Mouse (Mus musculus) forebrain, embryonic 10.5 days (tissue): ENCODE measurements around the gene Casz1. TPM values are rescaled to one million over a fixed set of nuclear protein-coding genes. Genes with fewer than 3 reads are reported as not detected.
A peak's percentile ranks its signal among the peaks of the same experiment; 100 is the strongest.

Experiments
- DNase-seq: peaks from one replicate; pipeline ENCODE4 v3.0.0-alpha.2; 2017; ENCODE audit warnings: low spot score; ENCODE audit errors: extremely low spot score
- H3K27ac ChIP-seq: fragments of 300-500 bp; sonication (generic); 2 replicates; pipeline ENCODE4 v1.5.1; 2016; ENCODE audit warnings: mild to moderate bottlenecking
- H3K27me3 ChIP-seq: fragments of 300-500 bp; sonication (generic); 2 replicates; pipeline ENCODE4 v1.6.1; 2016; ENCODE audit warnings: mild to moderate bottlenecking; ENCODE audit not compliant: poor library complexity, severe bottlenecking
- H3K36me3 ChIP-seq: fragments of 300-500 bp; sonication (generic); replicated peaks from 2 replicates; pipeline ENCODE4 v1.6.1; 2016; ENCODE audit warnings: mild to moderate bottlenecking, moderate library complexity
- H3K4me1 ChIP-seq: fragments of 300-500 bp; sonication (generic); 2 replicates; pipeline ENCODE4 v1.6.1; 2016
- H3K4me3 ChIP-seq: fragments of 300-500 bp; sonication (generic); 2 replicates; pipeline ENCODE4 v1.5.1; 2016; ENCODE audit warnings: mild to moderate bottlenecking, moderate library complexity
- H3K9me3 ChIP-seq: fragments of 300-500 bp; sonication (generic); 2 replicates; pipeline ENCODE4 v1.6.1; 2016; ENCODE audit warnings: mild to moderate bottlenecking, moderate library complexity
- WGBS: fragments of 180-500 bp; shearing (Covaris S2); methylation state at CpG from one replicate; pipeline ENCODE4 v1.1.7; 2016; 5-methylcytosine and 5-hydroxymethylcytosine counted together
- polyA plus RNA-seq: library from polyadenylated mRNA; unstranded; fragments of >200 nt; fragmentation: Nextera tagmentation; extraction: Ambion mirVana; gene quantifications from 2 replicates; pipeline ENCODE4 v1.2.1, GENCODE M21; 2016

Gene Casz1
- polyA plus RNA-seq, 1 experiment from 2014 or later: 4.7 TPM

DNA sequence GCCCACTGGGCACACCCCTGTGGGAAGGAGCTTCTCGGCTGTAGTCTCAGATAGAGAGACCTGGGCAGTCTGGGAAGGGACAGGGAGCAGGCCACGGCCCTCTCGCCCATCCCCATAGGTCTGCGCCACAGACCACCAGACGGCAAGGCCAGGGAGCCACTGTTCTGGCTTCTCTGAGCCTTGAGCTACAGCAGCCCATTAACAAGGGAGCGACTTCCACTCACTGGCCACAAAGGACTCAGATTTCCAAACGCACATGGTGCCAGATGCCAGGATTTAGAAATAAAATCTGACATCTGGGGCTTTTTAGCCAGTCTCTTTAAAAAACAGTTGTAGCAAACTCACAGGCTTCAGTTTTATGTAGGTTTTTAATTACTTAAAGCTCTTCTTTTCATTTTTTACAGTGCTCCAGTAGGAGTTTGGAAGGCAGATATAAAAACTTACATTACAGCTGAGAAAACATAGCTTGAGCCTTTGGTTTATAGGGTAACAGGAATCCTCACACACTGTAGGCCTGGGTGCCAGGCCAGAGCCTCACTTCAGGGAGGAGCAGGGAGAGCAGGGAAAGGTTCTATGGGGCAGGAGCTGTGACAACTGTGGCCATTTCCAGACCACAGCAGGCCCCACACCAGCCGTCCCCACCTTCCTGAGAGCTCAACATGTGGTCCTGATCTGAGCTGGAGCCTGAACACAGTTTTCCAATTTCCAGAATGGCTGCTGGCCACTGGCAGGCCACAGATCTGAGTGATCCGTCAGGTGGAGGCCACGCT, 160.5 kb downstream of the Casz1 start:
- Histone ChIP-seq H3K4me3 (no peak overlapping the region), H3K4me1 (peaks cover 8% of the 10 kb centered on the region; the same call in 1 of the 2 replicates), H3K27me3 (no peaks in the 10 kb centered on the region), H3K27ac (no peak overlapping the region), H3K9me3 (no peaks in the 10 kb centered on the region), H3K36me3 (peaks cover 66% of the 10 kb centered on the region)
- WGBS: 84% methylated on average over 10 of the region's 10 CpGs
- DNase-seq: no peak

DNA sequence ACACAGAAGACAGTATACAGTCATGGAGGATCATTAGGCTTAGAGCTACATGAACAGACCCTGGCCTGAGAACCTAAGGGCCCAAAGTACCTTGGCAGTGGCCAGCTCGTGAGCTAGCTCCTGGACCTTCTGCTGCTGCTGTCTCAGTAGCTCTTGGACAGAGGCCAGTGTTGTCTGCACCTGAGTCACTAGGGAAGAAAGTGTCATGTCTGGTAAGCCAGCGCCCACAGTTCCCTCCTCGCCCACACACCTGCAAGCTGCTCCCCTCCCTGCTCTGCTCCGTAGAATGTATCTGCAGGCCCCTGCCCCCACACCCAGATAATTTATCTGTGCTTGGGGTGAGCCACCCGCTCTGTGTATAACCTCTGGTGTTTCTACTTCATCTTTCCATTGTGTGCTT, 161.9 kb downstream of the Casz1 start:
- no peak overlapping the region for H3K4me3 ChIP-seq
- DNase-seq: no peak
- peaks cover 61% of the 10 kb centered on the region for H3K36me3 ChIP-seq
- 92% methylated on average over 5 of the region's 5 CpGs for WGBS
- H3K4me1 ChIP-seq: peaks cover 17% of the 10 kb centered on the region
- H3K9me3 ChIP-seq: no peaks in the 10 kb centered on the region
- no peak overlapping the region for H3K27ac ChIP-seq
- no peaks in the 10 kb centered on the region for H3K27me3 ChIP-seq

DNA sequence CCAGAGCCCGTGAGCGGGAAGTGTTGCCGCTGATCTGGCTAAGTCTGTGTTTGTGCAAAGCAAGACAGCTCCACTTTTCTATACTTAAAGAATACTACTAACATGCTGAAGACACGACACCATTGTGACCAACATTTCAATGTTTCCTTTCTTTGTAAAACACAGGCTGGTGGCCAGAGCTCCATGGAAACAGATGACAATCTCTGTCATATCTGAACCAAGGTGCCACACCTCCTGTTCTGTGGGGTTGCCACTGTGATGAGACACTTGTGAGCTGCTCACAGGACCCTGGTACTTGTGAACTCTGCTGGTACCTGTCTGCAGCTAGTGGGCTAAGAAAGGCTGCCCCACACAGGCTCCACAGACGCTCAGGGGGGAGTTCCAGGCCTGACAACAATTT, 164.6 kb downstream of the Casz1 start:
- H3K4me3 ChIP-seq: no peak overlapping the region
- 89% methylated on average over 5 of the region's 5 CpGs for WGBS
- H3K4me1 ChIP-seq: peaks cover 45% of the 10 kb centered on the region
- DNase-seq: no peak
- no peak overlapping the region for H3K27ac ChIP-seq
- H3K36me3 ChIP-seq: peaks cover 33% of the 10 kb centered on the region
- no peaks in the 10 kb centered on the region for H3K27me3 ChIP-seq
- no peaks in the 10 kb centered on the region for H3K9me3 ChIP-seq

DNA sequence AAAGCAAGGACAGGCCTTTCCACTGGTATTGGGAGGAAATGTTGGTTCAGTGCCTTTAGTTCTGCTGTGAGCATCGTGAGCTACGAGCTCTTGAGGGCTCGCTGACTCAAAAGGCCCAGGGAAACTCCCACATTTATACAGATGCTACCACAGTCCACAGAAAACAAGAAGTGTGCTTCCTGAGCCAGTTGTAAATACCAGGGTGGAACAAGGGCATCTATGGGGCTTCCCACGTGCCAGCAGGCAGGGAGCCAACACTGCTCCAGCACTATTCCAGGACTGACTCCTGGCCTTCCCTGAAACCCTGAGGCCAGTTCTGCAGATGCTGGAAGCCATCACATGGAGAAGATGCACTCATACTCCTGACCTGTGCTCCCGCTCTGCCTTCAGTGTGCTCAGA, 165.4 kb downstream of the Casz1 start:
- H3K4me1 ChIP-seq: peaks cover 52% of the 10 kb centered on the region
- no peaks in the 10 kb centered on the region for H3K9me3 ChIP-seq
- H3K27me3 ChIP-seq: no peaks in the 10 kb centered on the region
- DNase-seq: no peak
- H3K27ac ChIP-seq: 0 out of 2 replicates have a peak overlapping the region, but pooled peaks have one; percentile 65
- H3K4me3 ChIP-seq: no peak overlapping the region
- peaks cover 31% of the 10 kb centered on the region for H3K36me3 ChIP-seq
- 89% methylated on average over 5 of the region's 5 CpGs for WGBS

DNA sequence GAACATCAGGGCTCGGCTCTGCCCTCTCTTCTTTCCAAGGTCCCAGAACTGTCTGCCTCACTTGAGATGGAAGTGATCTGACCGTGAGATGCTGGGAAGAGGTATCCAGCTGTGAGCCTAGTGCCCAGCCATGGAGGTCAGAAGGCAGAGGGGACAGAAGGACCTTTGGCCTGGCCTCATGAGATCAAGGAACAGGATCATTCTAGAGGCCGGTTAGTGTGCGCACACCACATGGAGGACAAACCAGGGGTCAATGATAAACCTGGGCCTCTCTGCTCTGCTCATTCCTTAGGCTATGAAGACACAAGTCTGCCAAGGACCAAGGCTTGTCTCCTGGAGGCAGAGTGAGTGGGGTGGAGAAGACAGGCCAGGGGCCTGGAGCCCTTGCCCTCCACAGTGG, 166.5 kb downstream of the Casz1 start:
- Histone ChIP-seq H3K4me1 (peaks cover 58% of the 10 kb centered on the region), H3K36me3 (peaks cover 21% of the 10 kb centered on the region), H3K27ac (peak overlapping the region; percentile 16; the same call in 1 of the 2 replicates), H3K27me3 (no peaks in the 10 kb centered on the region), H3K4me3 (no peak overlapping the region), H3K9me3 (no peaks in the 10 kb centered on the region)
- DNase-seq: no peak
- 88% methylated on average over 4 of the region's 4 CpGs for WGBS

DNA sequence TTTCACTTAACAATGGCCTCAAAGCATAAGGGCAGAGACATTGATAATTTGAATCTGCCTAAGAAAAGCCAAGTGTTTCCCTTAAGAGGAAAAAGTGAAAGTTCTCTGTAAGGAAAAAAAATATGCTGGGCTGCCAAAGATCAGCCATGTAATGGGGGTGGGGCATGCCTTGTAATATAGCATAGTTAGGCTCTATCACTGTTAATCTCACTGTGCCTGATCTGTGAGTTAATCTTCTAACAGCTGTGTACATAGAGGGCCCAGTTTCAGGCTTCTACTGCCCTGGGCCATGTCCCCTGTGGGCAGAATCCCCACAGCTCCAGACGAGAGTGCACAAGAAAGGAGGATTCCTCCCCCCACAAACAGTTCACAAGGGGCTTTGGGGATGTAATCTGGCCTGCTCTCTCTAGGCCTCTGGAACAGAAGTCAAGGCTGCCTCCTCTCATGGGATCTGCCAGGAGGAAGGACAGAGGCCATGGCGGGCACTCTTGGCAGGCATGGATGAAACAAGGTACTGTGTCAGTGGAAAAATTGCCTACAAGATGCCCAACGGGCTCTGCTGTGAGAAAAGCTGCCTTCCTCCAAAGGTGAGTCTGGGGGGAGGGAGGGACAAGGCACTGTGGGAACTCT, 167.5 kb downstream of the Casz1 start:
- H3K4me1 ChIP-seq: peaks cover 58% of the 10 kb centered on the region
- no peak for DNase-seq
- no peaks in the 10 kb centered on the region for H3K9me3 ChIP-seq
- H3K4me3 ChIP-seq: no peak overlapping the region
- no peaks in the 10 kb centered on the region for H3K27me3 ChIP-seq
- H3K27ac ChIP-seq: peak overlapping the region; percentile 44; the same call in 1 of the 2 replicates
- WGBS: 64% methylated on average over 3 of the region's 3 CpGs
- peaks cover 12% of the 10 kb centered on the region for H3K36me3 ChIP-seq

DNA sequence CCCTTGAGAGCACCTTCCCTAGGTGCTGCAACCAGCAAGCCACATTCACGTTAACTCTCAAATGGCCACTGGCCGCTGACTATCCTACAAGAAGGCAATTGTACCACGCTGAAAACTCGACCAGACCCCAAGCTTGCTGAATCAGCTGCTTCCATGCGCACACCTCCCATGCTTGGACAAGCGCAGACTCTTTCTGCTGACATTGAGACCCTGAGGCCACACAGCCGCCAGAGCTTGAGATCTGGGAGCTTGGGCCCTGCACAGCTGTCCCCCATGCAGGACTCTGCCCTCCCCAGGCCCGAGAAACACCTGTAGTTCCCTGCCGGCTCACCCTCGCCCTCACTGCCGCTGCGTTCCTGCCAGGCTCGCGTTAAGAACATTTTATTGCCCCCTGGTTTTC, 168.5 kb downstream of the Casz1 start:
- H3K9me3 ChIP-seq: no peaks in the 10 kb centered on the region
- H3K4me3 ChIP-seq: no peak overlapping the region
- no peaks in the 10 kb centered on the region for H3K27me3 ChIP-seq
- no peak for DNase-seq
- WGBS: 86% methylated on average over 14 of the region's 14 CpGs
- peaks cover 61% of the 10 kb centered on the region for H3K4me1 ChIP-seq
- peak overlapping the region; percentile 44; the same call in 1 of the 2 replicates for H3K27ac ChIP-seq
- H3K36me3 ChIP-seq: peaks cover 9% of the 10 kb centered on the region

DNA sequence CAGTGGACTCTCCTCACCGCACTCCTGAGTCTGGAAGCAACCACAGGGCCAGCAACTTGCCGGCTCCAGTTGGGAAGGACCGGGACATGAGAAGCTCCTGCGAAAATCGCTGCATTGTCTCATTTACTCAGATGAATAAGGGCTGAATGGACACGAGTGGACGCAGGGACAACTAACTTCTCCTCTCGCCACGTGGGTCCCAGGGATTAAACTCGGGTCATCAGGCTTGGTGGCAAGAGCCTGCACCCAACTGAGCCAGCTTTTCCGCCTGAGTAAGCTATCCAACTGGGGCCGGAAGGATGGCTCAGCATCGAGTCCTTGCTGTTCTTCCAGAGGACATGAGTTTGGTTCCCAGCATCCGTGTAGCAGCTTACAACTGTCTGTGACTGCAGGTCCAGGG, 169.2 kb downstream of the Casz1 start:
- no peak overlapping the region for H3K4me3 ChIP-seq
- no peak for DNase-seq
- H3K27me3 ChIP-seq: no peaks in the 10 kb centered on the region
- peaks cover 9% of the 10 kb centered on the region for H3K36me3 ChIP-seq
- H3K4me1 ChIP-seq: peaks cover 65% of the 10 kb centered on the region
- H3K27ac ChIP-seq: peak overlapping the region; percentile 4; the same call in 1 of the 2 replicates
- H3K9me3 ChIP-seq: no peaks in the 10 kb centered on the region
- 52% methylated on average over 14 of the region's 14 CpGs for WGBS

DNA sequence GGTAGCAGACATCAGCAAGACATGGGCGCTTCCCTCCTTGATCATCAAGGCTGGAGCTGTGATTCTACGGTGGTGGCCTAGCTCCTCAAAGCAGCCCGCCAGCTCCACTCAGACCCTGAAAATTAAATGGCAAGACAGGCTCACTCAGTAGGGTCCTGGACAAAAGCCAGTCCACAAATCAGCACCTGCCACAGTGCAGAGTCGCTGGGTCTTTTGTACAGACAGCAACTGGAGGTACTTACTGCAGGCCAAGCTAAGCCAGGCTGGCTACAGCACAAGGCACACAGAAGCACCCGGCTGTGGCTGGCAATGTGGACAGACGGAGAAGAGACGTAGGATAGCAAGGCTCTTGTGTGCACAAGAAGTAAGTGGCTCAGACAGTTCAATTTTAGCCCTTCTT, 170.6 kb downstream of the Casz1 start:
- DNase-seq: no peak
- WGBS: 82% methylated on average over 7 of the region's 7 CpGs
- Histone ChIP-seq H3K4me1 (peaks cover 76% of the 10 kb centered on the region), H3K27ac (peak overlapping the region; percentile 6; the same call in 1 of the 2 replicates), H3K36me3 (peaks cover 6% of the 10 kb centered on the region), H3K9me3 (no peaks in the 10 kb centered on the region), H3K27me3 (no peaks in the 10 kb centered on the region), H3K4me3 (no peak overlapping the region)

DNA sequence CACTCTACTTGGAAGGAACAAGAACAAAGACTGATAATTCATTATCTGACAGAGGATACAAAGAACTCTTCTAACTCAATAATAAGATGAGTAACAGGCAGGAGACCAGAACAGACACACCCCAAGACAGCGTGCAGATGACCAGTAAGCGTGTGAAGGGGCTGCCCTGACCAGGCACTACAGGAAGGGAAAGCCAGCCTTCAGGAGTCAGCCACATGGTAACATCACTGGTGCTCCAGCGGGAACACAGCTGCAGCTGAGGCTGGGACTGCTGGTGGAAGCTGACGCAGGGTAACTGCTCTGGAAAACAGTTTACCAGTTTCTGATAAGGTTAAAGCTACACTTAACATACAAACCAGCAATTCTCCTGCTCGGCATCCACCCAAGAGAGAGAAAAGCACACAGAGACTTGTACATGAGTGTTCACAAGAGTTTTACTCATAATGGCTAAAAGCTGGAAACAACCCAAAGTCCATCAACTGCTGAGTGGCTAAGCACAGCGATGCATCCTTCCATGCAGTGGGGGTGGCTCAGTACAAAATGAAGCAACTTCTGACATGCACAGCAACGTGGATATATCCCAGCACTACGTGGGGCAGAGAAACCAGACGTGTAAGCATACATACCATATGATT, 174.1 kb downstream of the Casz1 start:
- Histone ChIP-seq H3K36me3 (peaks cover 13% of the 10 kb centered on the region), H3K4me3 (no peak overlapping the region), H3K4me1 (peaks cover 54% of the 10 kb centered on the region), H3K27ac (peak overlapping the region; percentile 36; the same call in 1 of the 2 replicates), H3K9me3 (no peaks in the 10 kb centered on the region), H3K27me3 (no peaks in the 10 kb centered on the region)
- WGBS: 81% methylated on average over 9 of the region's 9 CpGs
- no peak for DNase-seq

DNA sequence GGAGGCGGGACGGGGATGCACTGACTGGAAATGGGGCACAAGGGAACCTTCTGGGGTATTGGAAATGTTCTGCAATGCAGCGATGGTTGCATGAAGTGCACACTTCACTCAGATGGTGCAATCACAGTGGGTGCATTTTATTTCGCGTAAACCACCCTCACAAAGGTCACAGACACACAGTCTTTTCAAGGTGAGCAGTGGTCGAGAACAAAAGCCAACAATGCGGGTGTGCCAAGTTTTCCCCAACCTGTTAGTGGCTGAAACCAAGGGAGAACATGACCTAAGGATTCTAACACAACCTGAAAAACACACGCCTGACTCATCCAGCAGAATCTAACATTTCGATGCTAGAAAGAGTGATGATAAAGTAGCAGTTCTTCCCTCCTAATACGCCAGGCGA, 174.7 kb downstream of the Casz1 start:
- Histone ChIP-seq H3K4me3 (no peak overlapping the region), H3K36me3 (peaks cover 19% of the 10 kb centered on the region), H3K27me3 (no peaks in the 10 kb centered on the region), H3K27ac (0 out of 2 replicates have a peak overlapping the region, but pooled peaks have one; percentile 36), H3K9me3 (no peaks in the 10 kb centered on the region), H3K4me1 (peaks cover 52% of the 10 kb centered on the region)
- 92% methylated on average over 11 of the region's 11 CpGs for WGBS
- no peak for DNase-seq

DNA sequence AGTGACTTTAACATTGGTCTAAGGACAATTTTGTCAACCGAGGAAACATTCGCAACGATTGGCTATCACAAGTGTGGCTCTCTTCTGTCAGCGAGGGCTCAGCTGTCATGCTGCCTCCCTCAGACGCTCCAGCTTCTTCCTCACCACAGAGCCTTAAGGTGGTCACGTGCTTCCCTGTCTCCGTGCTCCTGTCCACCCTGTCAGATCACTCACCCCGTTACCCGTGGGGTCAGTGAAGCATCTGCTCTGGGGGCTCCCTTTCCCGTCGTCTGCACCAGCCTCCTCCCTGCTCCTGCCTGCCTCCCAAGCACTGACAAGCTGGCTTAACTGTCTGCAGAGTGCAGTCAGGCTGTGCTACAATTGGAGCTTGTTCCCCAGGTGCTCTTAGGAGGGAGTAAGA, 175.6 kb downstream of the Casz1 start:
- Histone ChIP-seq H3K4me3 (no peak overlapping the region), H3K4me1 (peaks cover 52% of the 10 kb centered on the region), H3K27me3 (no peaks in the 10 kb centered on the region), H3K9me3 (no peaks in the 10 kb centered on the region), H3K36me3 (peaks cover 20% of the 10 kb centered on the region), H3K27ac (no peak overlapping the region; the same call in 1 of the 2 replicates)
- no peak for DNase-seq
- 83% methylated on average over 11 of the region's 11 CpGs for WGBS

DNA sequence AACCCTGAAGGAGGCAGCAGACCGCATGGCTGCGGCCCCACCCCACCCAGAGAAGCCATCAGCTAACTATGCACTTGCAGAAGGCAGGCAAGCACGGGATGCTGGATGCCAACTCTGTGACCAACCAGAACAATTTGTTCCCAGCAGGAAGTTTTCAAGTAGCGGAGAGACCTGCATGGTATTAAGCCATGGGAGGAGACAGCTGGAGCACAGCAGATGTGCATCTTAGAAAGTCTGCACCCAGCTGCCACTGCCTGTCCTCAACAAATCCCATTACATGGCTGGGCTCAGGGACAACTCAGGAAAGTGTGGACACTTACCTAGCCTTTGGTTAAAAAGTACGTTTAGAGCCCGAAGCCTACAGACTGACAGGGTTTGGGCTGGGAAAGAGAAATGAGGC, 178.0 kb downstream of the Casz1 start:
- Histone ChIP-seq H3K9me3 (no peaks in the 10 kb centered on the region), H3K27me3 (no peaks in the 10 kb centered on the region), H3K36me3 (peaks cover 20% of the 10 kb centered on the region), H3K27ac (no peak overlapping the region), H3K4me1 (peaks cover 72% of the 10 kb centered on the region), H3K4me3 (no peak overlapping the region)
- DNase-seq: no peak
- WGBS: 77% methylated on average over 6 of the region's 6 CpGs
